Mouse (Mus musculus): ENCODE measurements around the gene H2-T22. TPM values are rescaled to one million over a fixed set of nuclear protein-coding genes. Genes with fewer than 3 reads are reported as not detected.
A peak's percentile ranks its signal among the peaks of the same experiment; 100 is the strongest.

Gene H2-T22
- polyA plus RNA-seq, 2 experiments from 2014 or later, result 407 to 526 TPM

GRCm38 (mm10) chr17:35997713-35998510 lies 44.6 kb downstream of the H2-T22 start:
- no peak for ATAC-seq

GRCm38 (mm10) chr17:35996949-35997348 lies 45.6 kb downstream of the H2-T22 start:
- ATAC-seq, result peak; percentile 55

GRCm38 (mm10) chr17:35994879-35995240 lies 47.7 kb downstream of the H2-T22 start:
- no peak for ATAC-seq

GRCm38 (mm10) chr17:35994175-35994878 lies 48.2 kb downstream of the H2-T22 start:
- peak; percentile 22 for ATAC-seq

- ATAC-seq, result peak; percentile 63
Measured at GRCm38 (mm10) chr17:35993675-35994074, 48.9 kb downstream of the H2-T22 start.

GRCm38 (mm10) chr17:35991781-35992180 lies 50.8 kb downstream of the H2-T22 start:
- no peak for ATAC-seq

Other genes starting within 250 kb of the H2-T22 start
- 1 to 10 TPM; 1.1 to 1.9 TPM for gene Ier3, start 221.1 kb downstream of the H2-T22 start, polyA plus RNA-seq (2017; shearing (Covaris generic))
- gene Flot1, start 219.5 kb downstream of the H2-T22 start, polyA plus RNA-seq (2017; shearing (Covaris generic)), result 10 to 100 TPM; 24.3 to 30.7 TPM
- gene Tubb5, start 204.4 kb downstream of the H2-T22 start, polyA plus RNA-seq (2017; shearing (Covaris generic)), result 100 to 1,000 TPM; 564 to 602 TPM
- gene Mdc1, start 201.2 kb downstream of the H2-T22 start, polyA plus RNA-seq (2017; shearing (Covaris generic)), result 10 to 100 TPM; 10.9 to 13.2 TPM
- 10 to 100 TPM; 35.5 to 43.5 TPM for gene Nrm, start 181.4 kb downstream of the H2-T22 start, polyA plus RNA-seq (2017; shearing (Covaris generic))
- 100 to 1,000 TPM; 222 to 223 TPM for gene Ppp1r18, start 177.2 kb downstream of the H2-T22 start, polyA plus RNA-seq (2017; shearing (Covaris generic))
- 10 to 100 TPM; 13.4 to 39.3 TPM for gene Dhx16, start 162.9 kb downstream of the H2-T22 start, polyA plus RNA-seq (2017; shearing (Covaris generic))
- gene 2310061I04Rik, start 145.3 kb downstream of the H2-T22 start, polyA plus RNA-seq (2017; shearing (Covaris generic)), result 10 to 100 TPM; 12.6 to 15.3 TPM
- gene Atat1, start 132.7 kb downstream of the H2-T22 start, polyA plus RNA-seq (2017; shearing (Covaris generic)), result 10 to 100 TPM; 10.3 to 16.9 TPM
- gene Mrps18b, start 126.4 kb downstream of the H2-T22 start, polyA plus RNA-seq (2017; shearing (Covaris generic)), result 10 to 100 TPM; 59.8 to 82.8 TPM
- 10 to 100 TPM; 44.9 to 53.5 TPM for gene Ppp1r10, start 126.3 kb downstream of the H2-T22 start, polyA plus RNA-seq (2017; shearing (Covaris generic))
- gene Abcf1, start 73.0 kb downstream of the H2-T22 start, polyA plus RNA-seq (2017; shearing (Covaris generic)), result 100 to 1,000 TPM; 122 to 174 TPM
- gene Gnl1, start 62.9 kb downstream of the H2-T22 start, polyA plus RNA-seq (2017; shearing (Covaris generic)), result 1 to 10 TPM; 8.1 to 9.2 TPM
- gene Prr3, start 62.5 kb downstream of the H2-T22 start, polyA plus RNA-seq (2017; shearing (Covaris generic)), result 10 to 100 TPM; 16.5 to 17.6 TPM
- 10 to 100 TPM; 31.2 to 45.1 TPM for gene H2-T24, start 22.2 kb downstream of the H2-T22 start, polyA plus RNA-seq (2017; shearing (Covaris generic))
- 1,000 to 10,000 TPM in 1 of 2 experiments, 100 to 1,000 TPM in 1; 829 to 1,151 TPM for gene H2-T23, start 9.9 kb downstream of the H2-T22 start, polyA plus RNA-seq (2017; shearing (Covaris generic))
- under 1 TPM in 1 of 2 experiments, not detected in 1; 0.66 TPM for gene Gm6034, start 214 bp upstream of the H2-T22 start, polyA plus RNA-seq (2017; shearing (Covaris generic))
- gene Gm11127, start 15.6 kb upstream of the H2-T22 start, polyA plus RNA-seq (2017; shearing (Covaris generic)), result not detected
- gene Gm19684, start 78.9 kb upstream of the H2-T22 start, polyA plus RNA-seq (2017; shearing (Covaris generic)), result 1 to 10 TPM; 1.4 to 1.9 TPM
- gene Gm7030, start 86.7 kb upstream of the H2-T22 start, polyA plus RNA-seq (2017; shearing (Covaris generic)), result under 1 TPM in 1 of 2 experiments, not detected in 1; 0.62 TPM
- gene Gm8909, start 125.8 kb upstream of the H2-T22 start, polyA plus RNA-seq (2017; shearing (Covaris generic)), result 1 to 10 TPM; 2.5 to 5.0 TPM
- gene H2-T3, start 147.5 kb upstream of the H2-T22 start, polyA plus RNA-seq (2017; shearing (Covaris generic)), result 1 to 10 TPM in 1 of 2 experiments, under 1 TPM in 1; 0.95 to 1.3 TPM
- 100 to 1,000 TPM; 191 to 211 TPM for gene Rpp21, start 215.3 kb upstream of the H2-T22 start, polyA plus RNA-seq (2017; shearing (Covaris generic))
- gene Trim39, start 229.5 kb upstream of the H2-T22 start, polyA plus RNA-seq (2017; shearing (Covaris generic)), result 10 to 100 TPM; 17.2 to 25.9 TPM
- under 1 TPM in 1 of 2 experiments, not detected in 1; 0.39 TPM for gene H2-M10.2, start 243.7 kb upstream of the H2-T22 start, polyA plus RNA-seq (2017; shearing (Covaris generic))